Mouse (Mus musculus) heart, embryonic 13.5 days (tissue): ENCODE data around the gene Tmem181a. TPM values are rescaled to one million over a fixed set of nuclear protein-coding genes. Genes with fewer than 3 reads are reported as not detected.
"Not testable (repeated sequence)": the region's sequence is repeated elsewhere in the genome, so short reads cannot be mapped to it uniquely, and the experiment has no call there.

Experiments
- ATAC-seq: fragments of 200-750 bp; cut with Nextera tagmentation; 2 replicates; pipeline ENCODE4 v1.8.0; 2017; ENCODE audit warnings: moderate TSS enrichment; ENCODE audit not compliant: insufficient number of reproducible peaks, low FRiP score, low TSS enrichment; ENCODE audit errors: extremely low read depth
- H3K27ac ChIP-seq: fragments of 300-500 bp; sonication (generic); replicated peaks from 2 replicates; pipeline ENCODE4 v1.5.1; 2015; ENCODE audit warnings: moderate library complexity, mild to moderate bottlenecking, inconsistent platforms
- H3K27me3 ChIP-seq: fragments of 300-500 bp; sonication (generic); replicated peaks from 2 replicates; pipeline ENCODE4 v1.6.1; 2015; ENCODE audit warnings: mild to moderate bottlenecking, inconsistent platforms
- H3K36me3 ChIP-seq: fragments of 300-500 bp; sonication (generic); 2 replicates; pipeline ENCODE4 v1.6.1; 2015; ENCODE audit warnings: mild to moderate bottlenecking, inconsistent platforms
- H3K4me1 ChIP-seq: fragments of 300-500 bp; sonication (generic); 2 replicates; pipeline ENCODE4 v1.6.1; 2015; ENCODE audit warnings: inconsistent platforms
- H3K4me2 ChIP-seq: fragments of 300-500 bp; sonication (generic); 2 replicates; pipeline ENCODE4 v1.6.1; 2015; ENCODE audit warnings: inconsistent platforms, mild to moderate bottlenecking, moderate library complexity
- H3K4me3 ChIP-seq: fragments of 300-500 bp; sonication (generic); 2 replicates; pipeline ENCODE4 v1.5.1; 2015; ENCODE audit warnings: moderate library complexity, mild to moderate bottlenecking, inconsistent platforms
- H3K9ac ChIP-seq: fragments of 300-500 bp; sonication (generic); 2 replicates; pipeline ENCODE4 v1.6.1; 2015; ENCODE audit warnings: inconsistent platforms, mild to moderate bottlenecking, moderate library complexity
- H3K9me3 ChIP-seq: fragments of 300-500 bp; sonication (generic); 2 replicates; pipeline ENCODE4 v1.6.1; 2016; ENCODE audit warnings: inconsistent platforms
- WGBS: fragments of 180-500 bp; shearing (Covaris S2); methylation state at CpG from one replicate; pipeline ENCODE4 v1.1.7; 2015; ENCODE audit warnings: mixed read lengths; 5-methylcytosine and 5-hydroxymethylcytosine counted together
- polyA plus RNA-seq: library from polyadenylated mRNA; unstranded; fragments of >200 nt; fragmentation: Nextera tagmentation; extraction: Ambion mirVana; gene quantifications from 2 replicates; pipeline ENCODE4 v1.2.1, GENCODE M21; 2015

Tmem181a gene
- polyA plus RNA-seq, 1 experiment from 2014 or later = 15.4 TPM

DNA sequence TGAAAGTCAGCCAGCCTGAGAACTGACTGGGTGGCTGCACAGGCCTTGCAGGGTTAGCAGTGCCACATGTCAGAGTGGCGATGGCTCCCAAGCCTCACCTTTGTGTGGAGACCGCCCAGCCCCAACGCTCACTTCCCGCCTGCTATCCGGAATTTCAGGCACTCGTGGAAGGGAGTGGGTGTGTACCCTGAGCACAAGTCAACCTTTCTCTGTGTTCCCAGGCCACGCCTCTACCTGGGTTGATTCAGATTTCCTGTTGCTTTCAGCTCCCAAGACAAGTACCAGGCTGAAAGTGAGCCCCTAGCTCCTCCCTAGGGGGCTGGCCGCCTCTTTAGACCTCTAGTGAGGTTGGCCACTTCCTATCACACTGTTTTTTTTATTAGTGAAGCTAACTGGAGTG lies 22.5 kb downstream of the Tmem181a start:
- not testable (repeated sequence) for H3K4me1 ChIP-seq, H3K4me3 ChIP-seq, H3K4me2 ChIP-seq, ATAC-seq, H3K9me3 ChIP-seq, H3K9ac ChIP-seq, H3K27me3 ChIP-seq, H3K36me3 ChIP-seq, H3K27ac ChIP-seq
- WGBS = 52% methylated on average over 8 of the region's 8 CpGs

GRCm38 (mm10) chr17:6279772-6280171 lies 23.1 kb downstream of the Tmem181a start:
- H3K4me3 ChIP-seq, H3K4me2 ChIP-seq, H3K27ac ChIP-seq, ATAC-seq, H3K9ac ChIP-seq, H3K9me3 ChIP-seq, H3K27me3 ChIP-seq, H3K36me3 ChIP-seq, H3K4me1 ChIP-seq: not testable (repeated sequence)
- WGBS = 86% methylated on average over 10 of the region's 10 CpGs

GRCm38 (mm10) chr17:6280513-6280912 lies 23.9 kb downstream of the Tmem181a start:
- H3K9ac ChIP-seq, H3K4me1 ChIP-seq, H3K9me3 ChIP-seq, H3K4me2 ChIP-seq, H3K27ac ChIP-seq, ATAC-seq, H3K4me3 ChIP-seq, H3K36me3 ChIP-seq, H3K27me3 ChIP-seq: not testable (repeated sequence)
- WGBS = 88% methylated on average over 19 of the region's 19 CpGs

DNA sequence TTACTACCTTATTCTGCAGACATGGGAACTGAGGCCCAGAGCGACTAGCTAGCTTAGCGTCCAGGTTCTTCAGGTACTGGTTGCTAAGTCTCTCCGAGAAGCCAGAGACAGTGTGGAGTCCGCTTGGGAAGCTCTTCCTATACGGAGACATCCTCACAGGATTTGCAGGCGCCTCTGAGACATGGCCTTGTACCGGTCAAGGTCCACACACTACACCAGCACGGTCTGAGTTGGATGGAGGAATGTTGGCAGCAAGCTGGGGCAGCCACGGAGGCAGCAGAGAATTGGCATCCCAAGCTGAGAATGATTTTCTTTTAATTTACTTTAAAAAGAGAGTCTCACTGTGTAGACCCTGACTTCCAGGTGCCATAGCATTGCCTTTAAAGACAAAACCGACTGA lies 26.5 kb downstream of the Tmem181a start:
- H3K4me2 ChIP-seq, H3K9ac ChIP-seq, H3K27me3 ChIP-seq, H3K4me3 ChIP-seq, H3K9me3 ChIP-seq, H3K36me3 ChIP-seq, H3K4me1 ChIP-seq, H3K27ac ChIP-seq, ATAC-seq: not testable (repeated sequence)
- 88% methylated on average over 7 of the region's 10 CpGs for WGBS

GRCm38 (mm10) chr17:6286169-6286568 lies 29.5 kb downstream of the Tmem181a start:
- H3K27me3 ChIP-seq, H3K9me3 ChIP-seq, H3K4me1 ChIP-seq, H3K27ac ChIP-seq, H3K36me3 ChIP-seq, H3K9ac ChIP-seq, ATAC-seq, H3K4me3 ChIP-seq, H3K4me2 ChIP-seq: not testable (repeated sequence)
- 92% methylated on average over 5 of the region's 5 CpGs for WGBS

DNA sequence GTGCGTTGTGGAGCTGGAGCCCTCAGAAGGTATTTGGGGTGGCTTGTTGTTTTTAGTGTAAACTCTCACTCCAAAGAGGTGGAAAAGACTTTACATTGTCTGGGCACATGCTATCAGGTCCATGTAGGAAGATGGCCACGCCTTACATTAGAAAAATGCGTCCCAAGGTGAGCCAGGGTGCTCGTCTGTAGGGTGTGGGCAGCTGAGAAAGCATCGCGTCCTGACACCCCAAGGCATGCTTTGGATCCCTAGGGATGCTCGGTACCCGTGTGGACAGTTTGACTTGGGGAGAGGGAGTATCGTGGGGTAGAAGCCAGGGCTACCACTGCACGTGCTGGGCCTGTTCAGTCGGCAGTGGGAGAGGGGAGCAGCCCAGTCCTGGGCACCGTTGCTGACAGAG lies 32.4 kb downstream of the Tmem181a start:
- not testable (repeated sequence) for H3K9ac ChIP-seq, H3K4me3 ChIP-seq, H3K4me2 ChIP-seq, H3K9me3 ChIP-seq, H3K36me3 ChIP-seq, H3K4me1 ChIP-seq, ATAC-seq, H3K27ac ChIP-seq, H3K27me3 ChIP-seq
- WGBS = 90% methylated on average over 12 of the region's 12 CpGs

DNA sequence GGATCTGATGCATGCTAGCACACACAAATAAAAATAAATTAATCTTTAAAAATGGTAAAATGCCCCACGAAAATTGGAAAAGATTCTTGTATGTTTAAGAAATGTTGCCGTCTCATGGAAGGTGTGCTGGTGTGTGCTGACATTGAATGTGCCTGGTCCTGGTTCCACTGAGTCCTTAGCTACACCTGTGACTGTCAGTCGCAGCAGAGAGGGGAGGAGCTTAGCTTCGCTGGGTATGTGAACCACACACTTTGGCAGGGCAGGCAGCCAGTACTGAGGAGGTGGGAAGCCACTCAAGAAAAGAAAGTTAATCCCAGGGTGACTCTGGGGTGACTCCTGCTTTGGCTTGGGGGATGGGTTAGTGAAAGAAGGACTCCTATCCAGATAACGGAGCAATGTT lies 37.2 kb downstream of the Tmem181a start:
- H3K36me3 ChIP-seq, H3K27me3 ChIP-seq, H3K9ac ChIP-seq, ATAC-seq, H3K4me3 ChIP-seq, H3K27ac ChIP-seq, H3K4me1 ChIP-seq, H3K4me2 ChIP-seq, H3K9me3 ChIP-seq: not testable (repeated sequence)
- no CpG with 5 or more reads among the region's 5 CpGs for WGBS

DNA sequence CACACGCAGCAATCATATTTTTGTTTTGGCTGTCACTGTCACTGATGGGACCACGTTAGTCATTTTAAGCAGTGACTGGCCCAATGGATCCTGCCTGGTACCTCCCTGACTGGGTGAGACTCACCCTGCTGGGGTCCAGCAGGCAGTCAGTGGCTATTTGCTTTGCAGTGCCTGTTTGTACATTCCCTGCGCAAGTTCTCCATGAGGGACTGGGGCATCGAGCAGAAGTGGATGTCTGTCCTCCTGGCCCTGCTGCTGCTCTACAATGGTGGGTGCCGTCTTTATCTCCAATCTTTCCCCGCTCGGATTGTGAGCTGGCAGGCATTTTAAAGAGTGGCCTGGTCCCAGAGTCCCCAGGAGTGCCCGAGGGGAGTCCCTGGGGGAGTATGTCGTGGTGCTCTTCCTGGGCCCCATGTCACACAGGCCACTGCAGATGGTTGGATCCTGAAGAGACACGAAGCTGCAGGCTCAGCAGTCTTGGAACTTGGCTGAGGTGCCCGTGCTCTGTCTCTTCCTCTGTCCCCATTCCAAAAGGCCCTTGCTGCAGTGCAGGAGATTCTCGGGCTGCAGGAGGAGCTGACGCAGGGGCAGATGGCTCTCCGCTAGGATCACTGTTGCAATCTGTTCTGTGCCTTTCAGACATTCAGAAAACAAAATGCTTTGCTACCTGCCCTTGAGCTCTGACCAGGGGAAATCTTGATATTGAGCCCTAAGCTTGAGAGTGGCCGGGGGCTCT lies 40.6 kb downstream of the Tmem181a start:
- not testable (repeated sequence) for ATAC-seq, H3K4me1 ChIP-seq, H3K27ac ChIP-seq, H3K9me3 ChIP-seq, H3K4me3 ChIP-seq, H3K4me2 ChIP-seq, H3K36me3 ChIP-seq, H3K9ac ChIP-seq, H3K27me3 ChIP-seq
- 78% methylated on average over 9 of the region's 15 CpGs for WGBS

GRCm38 (mm10) chr17:6300190-6300863 lies 43.7 kb downstream of the Tmem181a start:
- not testable (repeated sequence) for H3K36me3 ChIP-seq, H3K9me3 ChIP-seq, H3K4me1 ChIP-seq, H3K27me3 ChIP-seq, H3K4me3 ChIP-seq, H3K9ac ChIP-seq, H3K4me2 ChIP-seq, ATAC-seq, H3K27ac ChIP-seq
- 77% methylated on average over 7 of the region's 12 CpGs for WGBS

GRCm38 (mm10) chr17:6304891-6305290 lies 48.2 kb downstream of the Tmem181a start:
- not testable (repeated sequence) for H3K36me3 ChIP-seq, H3K4me3 ChIP-seq, H3K27ac ChIP-seq, ATAC-seq, H3K9ac ChIP-seq, H3K4me2 ChIP-seq, H3K9me3 ChIP-seq, H3K4me1 ChIP-seq, H3K27me3 ChIP-seq
- WGBS = 90% methylated on average over 5 of the region's 6 CpGs

DNA sequence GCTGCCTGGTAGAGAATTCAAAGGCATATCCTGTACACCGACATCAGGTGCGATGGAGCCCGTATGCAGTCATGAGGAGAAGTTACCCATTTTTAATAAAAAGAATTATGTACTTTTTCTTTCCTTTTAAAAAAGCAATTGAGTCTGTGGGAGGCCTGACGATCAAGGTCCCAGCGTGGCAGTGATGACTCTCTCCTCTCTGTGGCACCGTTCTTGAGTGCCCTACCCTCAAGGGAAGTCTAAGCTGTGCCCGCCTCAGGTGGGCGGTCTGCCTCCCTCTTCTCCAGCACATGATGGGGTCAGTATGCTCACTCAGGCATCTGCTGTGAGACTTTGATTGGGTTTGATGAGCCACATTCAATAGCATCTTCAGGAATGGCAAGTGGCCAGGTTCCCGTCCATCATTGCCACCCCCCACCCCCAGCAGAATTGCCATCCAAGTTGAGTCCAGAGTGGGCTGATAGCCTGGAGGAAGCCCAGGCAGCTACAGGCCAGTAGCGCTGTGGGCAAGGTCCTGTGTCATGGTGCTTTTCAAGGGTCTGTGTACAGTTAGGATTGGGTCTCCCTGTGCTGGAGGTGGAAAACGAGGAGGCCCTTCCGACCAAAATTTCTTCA lies 49.1 kb downstream of the Tmem181a start:
- ATAC-seq, H3K36me3 ChIP-seq, H3K27ac ChIP-seq, H3K9ac ChIP-seq, H3K4me1 ChIP-seq, H3K4me2 ChIP-seq, H3K4me3 ChIP-seq, H3K9me3 ChIP-seq, H3K27me3 ChIP-seq: not testable (repeated sequence)
- WGBS = 80% methylated on average over 12 of the region's 12 CpGs

GRCm38 (mm10) chr17:6306503-6306902 lies 49.8 kb downstream of the Tmem181a start:
- not testable (repeated sequence) for H3K36me3 ChIP-seq, H3K27ac ChIP-seq, H3K4me1 ChIP-seq, ATAC-seq, H3K27me3 ChIP-seq, H3K4me3 ChIP-seq, H3K4me2 ChIP-seq, H3K9me3 ChIP-seq, H3K9ac ChIP-seq
- WGBS = 94% methylated on average over 12 of the region's 13 CpGs
